Mouse (Mus musculus) ovary, postnatal 36 days (tissue): ENCODE measurements around the gene Npvf.

ENCODE experiments used
- DNase-seq: peaks from one replicate; pipeline ENCODE4 v3.0.0; 2022; ENCODE audit warnings: low spot score, mixed read lengths

Gene Npvf

GRCm38 (mm10) chr6:50654356-50654755 lies at the start of gene Npvf:
Npvf (minus strand) TSS chr6:50654439.
- DNase-seq, result no peak

DNA sequence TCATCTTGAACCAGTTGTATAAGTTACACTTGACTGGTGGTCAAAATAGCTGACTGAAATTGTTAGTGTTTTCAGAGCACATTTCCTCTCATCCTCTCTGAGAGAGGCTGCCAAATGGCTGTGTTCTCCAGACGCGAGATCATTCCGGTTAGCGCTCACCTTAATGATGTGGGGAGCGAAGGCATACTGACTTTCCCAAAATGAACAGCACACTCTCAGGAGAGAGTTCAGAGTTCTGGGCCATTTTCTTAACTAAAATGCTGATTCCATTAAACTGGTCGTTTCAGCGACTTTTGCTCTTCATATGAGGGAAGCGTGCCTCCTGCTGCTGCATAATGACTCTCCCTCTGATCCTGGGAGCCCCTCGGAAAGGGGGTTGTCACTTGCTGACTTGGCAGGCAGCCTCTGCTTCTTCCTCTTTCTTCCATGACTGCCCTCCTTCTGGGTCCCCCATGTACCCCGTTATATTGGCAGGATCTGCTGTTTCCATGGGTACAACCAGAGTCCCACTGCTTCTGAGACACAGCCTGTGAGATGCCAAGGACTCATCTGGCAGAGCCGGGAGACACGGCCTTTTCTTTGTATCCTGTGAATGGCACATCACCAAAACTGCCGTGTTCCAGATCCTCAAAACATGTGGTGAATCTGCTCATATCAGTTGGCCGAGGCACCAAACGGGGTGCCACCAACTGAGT lies 35.0 kb upstream of the Npvf start:
- no peak for DNase-seq

DNA sequence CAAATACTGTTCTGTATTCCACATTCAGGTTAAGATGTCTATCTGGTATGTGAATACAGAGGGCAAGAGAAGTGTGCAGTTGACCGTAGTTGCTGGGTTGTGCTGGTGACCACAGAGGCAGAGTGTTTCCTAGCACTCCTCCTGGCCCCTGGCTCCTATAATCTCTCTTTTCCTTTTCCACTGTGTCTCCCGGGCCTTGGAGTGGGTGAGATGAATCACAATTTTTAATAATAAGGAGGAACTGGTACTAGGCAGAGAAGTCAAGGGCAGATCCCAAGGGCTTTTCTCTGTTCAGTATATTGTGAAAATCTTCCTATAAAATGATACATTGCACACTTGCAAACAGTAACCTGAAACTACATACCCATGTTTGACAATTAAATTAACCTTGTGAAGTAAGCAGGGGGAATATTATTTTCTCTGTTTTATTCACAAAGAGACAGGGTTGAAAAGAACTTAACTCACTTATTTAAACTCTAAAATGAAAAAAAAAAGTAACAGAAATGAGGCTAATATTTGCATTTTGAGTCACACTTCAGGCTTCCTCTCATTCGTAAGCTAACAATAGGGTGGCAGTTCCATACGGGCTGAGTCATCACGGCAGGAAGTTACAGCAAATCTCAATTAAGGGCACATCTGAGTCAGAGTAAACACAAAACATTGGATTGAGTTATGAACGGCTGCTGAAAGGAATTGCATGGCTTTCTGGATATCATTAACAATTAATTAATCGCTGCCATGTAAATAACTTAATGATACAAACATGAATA lies 30.6 kb upstream of the Npvf start:
- DNase-seq, result no peak

GRCm38 (mm10) chr6:50681491-50681890 lies 27.3 kb upstream of the Npvf start:
- no peak for DNase-seq

- no peak for DNase-seq
Observed at GRCm38 (mm10) chr6:50680224-50681215, 26.3 kb upstream of the Npvf start.

DNA sequence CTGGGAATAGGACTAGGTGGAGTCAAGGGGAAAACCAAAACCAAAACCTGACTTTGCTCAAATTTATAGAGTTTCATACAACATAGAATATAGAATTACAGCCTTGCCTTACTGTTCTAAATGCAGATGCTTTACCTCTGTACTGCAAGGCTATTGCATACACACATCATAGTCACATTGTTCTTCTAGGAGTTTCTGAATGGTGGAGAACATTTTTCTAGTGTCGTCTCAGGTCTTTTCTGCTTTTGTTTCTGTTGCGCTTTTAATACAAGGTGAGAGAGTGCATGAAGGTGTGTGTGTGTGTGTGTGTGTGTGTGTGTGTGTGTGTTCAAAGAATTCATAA lies 25.2 kb upstream of the Npvf start:
- DNase-seq, result no peak

DNA sequence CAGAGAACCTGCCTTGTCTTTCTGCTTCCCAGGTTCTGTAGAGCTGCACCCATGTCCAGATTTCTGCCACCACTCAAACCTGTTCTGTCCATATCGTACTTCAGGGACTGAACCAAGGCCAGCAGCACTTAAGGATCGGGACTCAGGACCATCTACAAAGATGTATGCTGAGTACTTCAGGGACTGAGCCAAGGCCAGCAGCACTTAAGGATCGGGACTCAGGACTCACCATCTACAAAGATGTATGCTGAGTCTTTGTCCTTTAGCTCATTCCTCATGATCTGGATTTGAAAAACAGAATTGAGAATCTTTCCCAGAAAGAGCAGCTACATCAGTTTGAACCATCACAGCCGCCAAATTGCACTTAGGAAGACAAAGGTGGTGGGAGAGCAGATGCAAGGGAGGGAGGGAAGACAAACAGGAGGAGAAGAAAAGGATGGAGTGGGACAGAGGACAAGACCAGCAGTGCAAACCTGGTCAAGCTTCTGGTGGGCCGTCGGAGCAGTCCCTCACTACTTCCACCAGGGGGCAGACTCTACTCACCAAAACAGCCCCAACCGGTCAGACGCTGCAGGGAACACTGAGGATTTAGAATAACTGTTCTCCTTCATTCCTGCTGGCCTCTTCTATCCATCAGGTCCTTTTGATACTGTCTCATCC lies 24.7 kb upstream of the Npvf start:
- peak; percentile 59 for DNase-seq

DNA sequence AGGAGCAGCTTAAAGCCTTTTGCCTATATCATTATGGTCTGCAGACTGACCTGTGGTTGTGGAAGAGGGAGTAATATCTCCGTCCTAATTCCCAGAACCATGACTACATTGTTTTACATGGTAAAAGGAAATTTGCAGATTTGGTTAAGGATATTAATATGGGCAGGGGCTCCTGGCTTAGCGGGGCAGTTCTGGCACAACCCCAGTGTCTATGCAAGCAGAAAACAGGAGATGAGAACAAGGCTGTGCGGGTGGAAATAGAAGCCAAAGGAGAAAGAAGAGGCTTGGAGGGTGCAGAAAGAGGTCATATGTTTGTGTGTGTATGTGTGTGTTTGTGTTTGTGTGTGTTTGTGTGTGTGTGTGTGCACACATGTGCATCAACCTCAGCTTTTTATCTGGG lies 17.0 kb upstream of the Npvf start:
- no peak for DNase-seq

- no peak for DNase-seq
Observed at GRCm38 (mm10) chr6:50666937-50667336, 12.7 kb upstream of the Npvf start.

GRCm38 (mm10) chr6:50665020-50665419 lies 10.8 kb upstream of the Npvf start:
- DNase-seq, result no peak

- DNase-seq, result no peak
Observed at GRCm38 (mm10) chr6:50664193-50664592, 10.0 kb upstream of the Npvf start.

DNA sequence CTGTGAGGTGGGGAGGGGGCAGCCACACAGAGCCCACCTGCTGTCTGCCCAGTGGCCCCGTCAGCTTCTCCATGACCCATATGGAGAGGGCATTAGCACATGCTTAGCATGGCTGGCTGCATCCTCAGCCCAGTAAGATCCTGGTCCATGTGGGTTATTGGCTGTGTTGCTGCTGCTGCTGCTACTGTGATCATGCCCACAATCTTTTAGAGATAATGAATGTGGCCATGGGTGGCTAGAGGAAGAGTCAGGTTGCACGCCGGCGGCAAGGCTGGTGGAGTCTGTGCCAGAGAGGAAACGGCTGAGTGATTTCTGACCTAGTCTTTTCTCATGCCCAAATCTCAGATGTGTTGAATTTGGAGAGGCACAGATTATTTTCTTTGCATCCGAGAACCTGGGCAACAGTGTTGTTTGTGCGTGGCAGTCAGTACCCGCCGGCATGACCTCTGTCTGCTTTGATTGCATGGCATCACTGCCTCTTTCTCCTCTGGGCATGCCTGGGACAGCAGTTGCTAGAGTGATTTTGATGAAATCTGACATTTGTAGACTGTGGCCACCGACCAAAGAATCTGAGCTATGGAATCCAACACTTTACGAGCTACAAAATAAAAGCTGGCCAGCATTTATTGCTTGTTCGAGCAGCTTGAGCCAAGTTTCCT lies 8.8 kb upstream of the Npvf start:
- DNase-seq, result no peak

DNA sequence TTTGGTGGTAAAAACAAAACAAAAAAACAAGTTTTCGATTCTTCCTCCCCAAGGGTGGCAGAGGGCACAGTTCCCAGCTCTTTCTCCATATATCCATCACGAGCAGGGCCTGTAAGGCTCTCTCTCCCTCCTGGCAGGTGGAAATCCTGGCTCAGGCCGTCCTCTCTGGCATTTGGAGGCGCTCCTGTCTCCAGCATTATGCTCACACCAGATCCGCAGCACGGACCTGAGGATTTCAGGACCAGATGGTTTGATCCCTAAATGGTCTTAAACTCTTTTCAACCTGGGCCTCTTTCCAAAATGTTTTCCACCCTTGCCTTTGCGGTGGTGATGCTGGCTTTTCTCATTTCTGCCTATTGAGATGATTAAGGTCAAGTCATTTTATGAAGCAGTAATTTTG lies 7.5 kb upstream of the Npvf start:
- DNase-seq, result no peak

DNA sequence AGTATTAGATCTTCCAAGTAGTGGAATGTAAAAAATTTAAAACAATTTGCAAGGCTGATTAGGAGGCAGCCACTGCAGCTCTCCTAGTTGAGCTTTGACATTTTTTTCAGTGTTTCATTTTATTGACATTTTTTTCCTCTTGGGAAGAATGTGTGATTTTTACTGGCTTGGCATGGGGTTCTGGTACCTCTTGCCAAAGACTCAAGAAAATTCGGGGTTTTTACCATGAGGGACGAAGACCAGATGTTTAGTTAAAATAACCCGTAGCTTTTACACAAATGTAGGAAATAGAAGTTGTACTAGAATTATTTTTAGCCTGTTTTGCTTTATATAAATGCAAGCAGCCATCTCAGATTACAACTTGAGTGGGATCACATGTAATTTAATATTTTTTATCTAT lies 4.2 kb upstream of the Npvf start:
- DNase-seq, result no peak

- no peak for DNase-seq
Observed at GRCm38 (mm10) chr6:50658018-50658417, 3.8 kb upstream of the Npvf start.

DNA sequence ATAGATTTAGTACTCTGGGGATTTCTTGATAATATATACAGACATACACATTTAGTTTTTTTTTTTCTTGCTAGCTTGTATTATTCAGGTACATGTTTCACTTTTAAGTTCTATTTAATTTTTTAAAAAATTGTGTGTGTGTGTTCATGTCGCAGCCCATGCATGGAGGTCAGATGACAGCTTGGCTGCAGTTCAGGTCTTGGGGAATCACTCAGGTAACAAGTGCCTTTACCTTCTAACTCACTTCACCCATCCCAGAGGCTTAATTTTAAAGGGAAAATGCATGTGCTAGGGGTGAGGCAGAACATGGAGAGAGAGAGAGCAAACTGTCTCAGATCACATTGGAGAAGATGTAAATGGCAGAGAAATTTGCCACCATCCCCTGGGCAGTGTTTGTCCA lies 2.2 kb upstream of the Npvf start:
- DNase-seq, result no peak

GRCm38 (mm10) chr6:50655925-50656324 lies 1.7 kb upstream of the Npvf start:
- DNase-seq, result no peak

GRCm38 (mm10) chr6:50647656-50648055 lies 6.6 kb downstream of the Npvf start:
- no peak for DNase-seq

DNA sequence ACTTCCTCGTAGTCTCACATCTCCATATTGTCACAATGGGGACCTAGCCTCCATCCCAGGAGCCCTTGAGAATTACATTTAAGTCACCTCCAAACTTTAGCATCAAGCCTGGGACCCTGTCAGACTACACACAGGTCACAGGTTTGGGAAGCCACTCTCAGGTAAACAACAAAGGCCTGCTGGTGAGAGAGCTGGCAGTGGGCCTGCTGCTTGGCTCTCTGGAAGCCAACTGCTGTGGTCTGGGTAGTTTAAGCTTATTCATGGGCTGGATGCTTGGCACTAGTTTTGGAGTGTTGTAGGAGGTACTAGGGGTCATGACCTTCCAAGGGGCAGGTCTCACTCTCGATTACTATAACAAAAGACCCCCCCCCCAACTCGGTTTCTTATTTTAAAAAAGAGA lies 7.6 kb downstream of the Npvf start:
- DNase-seq, result no peak

GRCm38 (mm10) chr6:50644701-50645100 lies 9.5 kb downstream of the Npvf start:
- DNase-seq, result no peak

- no peak for DNase-seq
Observed at GRCm38 (mm10) chr6:50641898-50642297, 12.3 kb downstream of the Npvf start.

DNA sequence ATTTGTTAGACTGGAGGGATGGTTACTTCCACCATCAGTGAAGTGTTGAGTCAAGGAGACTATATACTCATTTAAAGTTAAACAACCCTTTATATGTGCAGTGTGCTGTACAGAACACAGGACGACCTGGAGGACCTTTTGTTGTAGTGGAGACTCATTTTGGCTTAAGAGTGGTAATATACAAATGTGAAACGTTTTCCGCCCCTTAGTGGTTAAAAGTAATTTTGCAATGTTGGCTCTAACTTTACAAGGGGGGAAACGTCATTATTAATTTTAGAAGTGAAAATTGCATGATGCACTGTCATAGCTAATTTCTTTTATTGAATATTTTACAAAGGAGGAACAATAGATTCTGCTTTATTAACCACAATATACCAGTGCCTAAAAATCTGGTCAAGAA lies 13.9 kb downstream of the Npvf start:
- no peak for DNase-seq
